Mouse (Mus musculus) macrophage (primary cell): ENCODE measurements around the gene Gm14443. TPM values are rescaled to one million over a fixed set of nuclear protein-coding genes. Genes with fewer than 3 reads are reported as not detected.
A peak's percentile ranks its signal among the peaks of the same experiment; 100 is the strongest.
"Not testable (repeated sequence)": the region's sequence is repeated elsewhere in the genome, so short reads cannot be mapped to it uniquely, and the experiment has no call there.

Source experiments
- H3K27ac ChIP-seq: fragments of 350-480 bp; formaldehyde crosslinking; 2 replicates; pipeline ENCODE4 v1.9.0; 2021
- H3K36me3 ChIP-seq: fragments of 350-480 bp; formaldehyde crosslinking; 2 replicates; pipeline ENCODE4 v1.9.0; 2021; ENCODE audit errors: inconsistent target
- H3K4me3 ChIP-seq: fragments of 350-480 bp; formaldehyde crosslinking; 2 replicates; pipeline ENCODE4 v1.9.0; 2021; ENCODE audit errors: inconsistent target
- H3K79me2 ChIP-seq: fragments of 350-480 bp; formaldehyde crosslinking; 2 replicates; pipeline ENCODE4 v1.9.0; 2021; ENCODE audit errors: inconsistent target
- WGBS: methylation state at CpG from one replicate; pipeline ENCODE4 v1.1.7; 2026; ENCODE audit warnings: inconsistent platforms; ENCODE audit not compliant: missing documents; 5-methylcytosine and 5-hydroxymethylcytosine counted together
- polyA plus RNA-seq: library from polyadenylated mRNA; stranded (reverse); fragments of 250-400 nt; gene quantifications from 3 replicates; pipeline ENCODE4 v1.2.4, GENCODE M21; 2018; ENCODE audit warnings: inconsistent platforms
- total RNA-seq, 78 experiments: library from RNA; depleted of rRNA; stranded (reverse); fragments of 250-400 nt; gene quantifications; 1 replicate in 9 of 78; 2 replicates in 24 of 78; 3 replicates in 43 of 78; 4 replicates in 2 of 78; pipeline ENCODE4 v1.2.4; 2018; ENCODE audit warnings: inconsistent platforms in 56 of 78

Gm14443 gene
- 1 to 10 TPM in 18 of 26 experiments, under 1 TPM in 5, not detected in 3; 0.16 to 4.3 (median 2.3) TPM for total RNA-seq (2018; cell fraction: chromatin; rRNA removed)
- under 1 TPM in 14 of 26 experiments, not detected in 12; 0.03 to 0.34 (median 0.09) TPM for total RNA-seq (2018; cell fraction: cytosol; rRNA removed)
- total RNA-seq (2018; cell fraction: nucleus; rRNA removed), result 1 to 10 TPM in 14 of 26 experiments, under 1 TPM in 10, not detected in 2; 0.06 to 3.5 (median 1.3) TPM
- polyA plus RNA-seq, result 0.09 to 0.25 TPM (median 0.23 TPM) in 3 replicates

- not testable (repeated sequence) for H3K79me2 ChIP-seq, H3K27ac ChIP-seq, H3K4me3 ChIP-seq, H3K36me3 ChIP-seq
- WGBS, result 85% methylated on average over 11 of the region's 12 CpGs
Measured at GRCm38 (mm10) chr2:175175401-175176180, at the start of gene Gm14443. TSS of gene Gm14443 (minus strand) at chr2:175175871.

- H3K4me3 ChIP-seq, H3K27ac ChIP-seq, H3K79me2 ChIP-seq, H3K36me3 ChIP-seq: not testable (repeated sequence)
- no CpG with 5 or more reads among the region's 7 CpGs for WGBS
Measured at GRCm38 (mm10) chr2:175206732-175207131, 31.1 kb upstream of the Gm14443 start, which contains the start of gene Gm14391. TSS of gene Gm14391 (minus strand) at chr2:175206917.

GRCm38 (mm10) chr2:175179008-175179407 lies 3.3 kb upstream of the Gm14443 start:
- WGBS, result 50% methylated on average over 1 of the region's 1 CpGs
- not testable (repeated sequence) for H3K79me2 ChIP-seq, H3K4me3 ChIP-seq, H3K27ac ChIP-seq, H3K36me3 ChIP-seq

- Histone ChIP-seq H3K4me3 (no peak overlapping the region), H3K36me3 (no peaks in the 10 kb centered on the region), H3K79me2 (no peaks in the 10 kb centered on the region), H3K27ac (no peak overlapping the region)
- WGBS, result 84% methylated on average over 6 of the region's 6 CpGs
Measured at GRCm38 (mm10) chr2:175176312-175176711, 641 bp upstream of the Gm14443 start.

- 98% methylated on average over 2 of the region's 2 CpGs for WGBS
- H3K4me3 ChIP-seq, H3K27ac ChIP-seq, H3K79me2 ChIP-seq, H3K36me3 ChIP-seq: not testable (repeated sequence)
Measured at GRCm38 (mm10) chr2:175174058-175174457, 1.6 kb downstream of the Gm14443 start.

- not testable (repeated sequence) for H3K4me3 ChIP-seq, H3K27ac ChIP-seq, H3K79me2 ChIP-seq, H3K36me3 ChIP-seq
- WGBS, result 89% methylated on average over 3 of the region's 3 CpGs
Measured at GRCm38 (mm10) chr2:175172906-175173595, 2.6 kb downstream of the Gm14443 start.

GRCm38 (mm10) chr2:175172123-175172522 lies 3.5 kb downstream of the Gm14443 start:
- H3K79me2 ChIP-seq, result no peaks in the 10 kb centered on the region
- H3K36me3 ChIP-seq, result no peaks in the 10 kb centered on the region
- no peak overlapping the region for H3K27ac ChIP-seq
- H3K4me3 ChIP-seq, result no peak overlapping the region
- 100% methylated on average over 2 of the region's 3 CpGs for WGBS

- 100% methylated on average over 2 of the region's 2 CpGs for WGBS
- not testable (repeated sequence) for H3K36me3 ChIP-seq, H3K27ac ChIP-seq, H3K79me2 ChIP-seq, H3K4me3 ChIP-seq
Measured at GRCm38 (mm10) chr2:175166870-175167269, 8.8 kb downstream of the Gm14443 start.

- 90% methylated on average over 12 of the region's 12 CpGs for WGBS
- not testable (repeated sequence) for H3K79me2 ChIP-seq, H3K36me3 ChIP-seq, H3K27ac ChIP-seq, H3K4me3 ChIP-seq
Measured at GRCm38 (mm10) chr2:175165110-175165509, 10.6 kb downstream of the Gm14443 start.

GRCm38 (mm10) chr2:175161438-175161837 lies 14.2 kb downstream of the Gm14443 start:
- not testable (repeated sequence) for H3K27ac ChIP-seq, H3K79me2 ChIP-seq, H3K4me3 ChIP-seq, H3K36me3 ChIP-seq
- 98% methylated on average over 4 of the region's 4 CpGs for WGBS

- H3K27ac ChIP-seq, result no peak overlapping the region
- no peaks in the 10 kb centered on the region for H3K79me2 ChIP-seq
- no peaks in the 10 kb centered on the region for H3K36me3 ChIP-seq
- no peak overlapping the region for H3K4me3 ChIP-seq
- 73% methylated on average over 2 of the region's 3 CpGs for WGBS
Measured at GRCm38 (mm10) chr2:175158642-175159041, 17.0 kb downstream of the Gm14443 start.

GRCm38 (mm10) chr2:175156696-175157095 lies 19.0 kb downstream of the Gm14443 start:
- no peak overlapping the region for H3K4me3 ChIP-seq
- H3K27ac ChIP-seq, result no peak overlapping the region
- WGBS, result 92% methylated on average over 13 of the region's 13 CpGs
- no peaks in the 10 kb centered on the region for H3K36me3 ChIP-seq
- no peaks in the 10 kb centered on the region for H3K79me2 ChIP-seq

- H3K4me3 ChIP-seq, result peak within 1 kb of the TSS; percentile 38
- H3K36me3 ChIP-seq, H3K79me2 ChIP-seq, H3K27ac ChIP-seq: not testable (repeated sequence)
- WGBS, result no CpG with 5 or more reads among the region's 2 CpGs
Measured at GRCm38 (mm10) chr2:175141993-175142295, 33.7 kb downstream of the Gm14443 start, which contains the start of gene Gm14399. TSS of gene Gm14399 (minus strand) at chr2:175142012.

GRCm38 (mm10) chr2:175141118-175141992 lies 34.3 kb downstream of the Gm14443 start:
- peak overlapping the region; percentile 38 for H3K4me3 ChIP-seq
- not testable (repeated sequence) for H3K36me3 ChIP-seq, H3K79me2 ChIP-seq, H3K27ac ChIP-seq
- WGBS, result 5% methylated on average over 10 of the region's 25 CpGs
